Comparison of ENCODE assay signal across 14 mouse cellular contexts in genomic region chr6:7600228-7600627, GRCm38 (mm10). TPM values are rescaled to one million over a fixed set of nuclear protein-coding genes. Genes with fewer than 3 reads are reported as not detected.
DNase-seq lines count a peak whose midpoint lies in the region; ATAC-seq and TF ChIP-seq lines count a peak whose summit lies in the region.
"Had no signal": no experiment of that assay in that cellular context is flagged by ENCODE, and none has a peak within 500 bp of the region (broad histone marks: within the 10 kb centered on the region; RNA-seq: fewer than 3 reads in every experiment).

No protein-coding gene starts in this region.

- no peak overlapping the region for H3K27ac ChIP-seq in left cerebral cortex, adult 2 months
- H3K27ac ChIP-seq: heart, embryonic 15.5 days; neural tube, embryonic 12.5 days had no signal

- peak; percentile 28 for TF ChIP-seq CTCF in left cerebral cortex, adult 2 months (IDR thresholded peaks at IDR 0.05)

- no peak for DNase-seq in cerebellum, postnatal 36 days
- DNase-seq in left cerebral cortex, adult 2 months (ENCODE audit: extremely low spot score in 1 of 2, low spot score in 2 of 2), result no peak
- no peak for DNase-seq in left cerebral cortex, postnatal 36 days (ENCODE audit: low spot score in 2 of 2)
- peak; percentile 50 for DNase-seq in adipocyte (ENCODE audit: low spot score)
- peak; percentile 2 for DNase-seq in retina, adult 2 months (ENCODE audit: low read depth, low spot score)
- no peak for DNase-seq in adrenal gland, postnatal 14 days
- no peak for DNase-seq in right cerebral cortex, adult 18-20 months
- DNase-seq: kidney, adult 18-20 months; right cerebral cortex, postnatal 4 days had no signal

- H3K4me3 ChIP-seq in left cerebral cortex, adult 2 months, result no peak overlapping the region
- H3K4me3 ChIP-seq: heart, embryonic 15.5 days; neural tube, embryonic 12.5 days had no signal

- peak; percentile 56; the same call in 1 of the 2 replicates for ATAC-seq in cerebellum, adult (ENCODE audit: insufficient number of reproducible peaks, low FRiP score, low TSS enrichment)

- intact Hi-C loops in left cerebral cortex, adult 2 months (cut with DNase I), result loop anchor here (5.0 kb wide), 1 partner anchor 598 kb away; no protein-coding TSS in a partner anchor
- intact Hi-C loops in left cerebral cortex, postnatal 36 days (cut with DNase I), result no loop called here

RNA-seq across cellular contexts. Expression of gene Tac1, which starts 45.5 kb away (rescaled TPM):
- 10 to 100 TPM; 19.7 to 60.9 TPM for total RNA-seq in left cerebral cortex, adult 2 months (2021)
- total RNA-seq in left cerebral cortex, postnatal 36 days (2021), result 10 to 100 TPM; 24.3 to 66.7 TPM
- 0.53 TPM in 1 of 2 replicates, not detected in the other for total RNA-seq in adrenal gland, postnatal 14 days (2021)
- total RNA-seq: gastrocnemius, adult 18-20 months; megakaryocyte, adult 5-6 weeks had no signal

Comparison
In these comparisons a context has a peak if more than half of its experiments do, and no peak if none do; other contexts are left out.
1. DNase-seq: peak in adipocyte (single experiment) and retina, adult 2 months (single experiment); none in cerebellum, postnatal 36 days (0 of 2), left cerebral cortex, adult 2 months (0 of 2), left cerebral cortex, postnatal 36 days (0 of 2), adrenal gland, postnatal 14 days (single experiment) and right cerebral cortex, adult 18-20 months (single experiment).
2. RNA of gene Tac1, which starts 45.5 kb away (total RNA-seq): 24.3 to 66.7 TPM in left cerebral cortex, postnatal 36 days and 19.7 to 60.9 TPM in left cerebral cortex, adult 2 months; 0.53 TPM in adrenal gland, postnatal 14 days; every median in the first group is over 10 times any median in the second.